Mouse (Mus musculus): ENCODE results near the gene Zfp710. TPM values are rescaled to one million over a fixed set of nuclear protein-coding genes. Genes with fewer than 3 reads are reported as not detected.

Zfp710 gene
- total and polyA plus RNA-seq, 2 experiments, result 5.4 to 12.7 TPM

- no peaks in the 10 kb centered on the region for H3K4me1 ChIP-seq (ENCODE audit: control insufficient read depth, insufficient read depth, low read length)
- no peak overlapping the region for H3K4me3 ChIP-seq (ENCODE audit: insufficient read depth, low read depth, low read length)
- H3K27me3 ChIP-seq (ENCODE audit: control insufficient read depth, insufficient read depth, low read length), result no peaks in the 10 kb centered on the region
- no peak overlapping the region for H3K27ac ChIP-seq (replicated peaks; ENCODE audit: insufficient read depth, low read depth, low read length)
- DNase-seq (ENCODE audit: extremely low read depth, low read depth, low spot score), result peak; percentile 45
- H3K9ac ChIP-seq (ENCODE audit: low read depth, low read length), result no peak overlapping the region
- no peaks in the 10 kb centered on the region for H3K79me2 ChIP-seq (ENCODE audit: control insufficient read depth, insufficient read depth, low read length)
- WGBS, result 21% methylated on average over 1 of the region's 1 CpGs
- TF ChIP-seq POLR2A (IDR thresholded peaks at IDR 0.05; ENCODE audit: extremely low read depth, insufficient read depth, low read length) (no peak), CTCF (IDR thresholded peaks at IDR 0.05; ENCODE audit: low read depth, low read length) (no peak)
- H3K36me3 ChIP-seq (ENCODE audit: control insufficient read depth, insufficient read depth, low read length), result no peaks in the 10 kb centered on the region
Observed at GRCm38 (mm10) chr7:79997761-79998160, 26.9 kb upstream of the Zfp710 start.

GRCm38 (mm10) chr7:80002353-80003055 is 22.1 kb upstream of the Zfp710 start:
- whole genome bisulfite sequencing, result 93% methylated on average over 11 of the region's 11 CpGs
- H3K27ac ChIP-seq (replicated peaks; ENCODE audit: insufficient read depth, low read depth, low read length), result no peak overlapping the region

GRCm38 (mm10) chr7:80004776-80005554 is 19.6 kb upstream of the Zfp710 start:
- H3K4me1 ChIP-seq (ENCODE audit: control insufficient read depth, insufficient read depth, low read length), result no peaks in the 10 kb centered on the region
- H3K79me2 ChIP-seq (ENCODE audit: control insufficient read depth, insufficient read depth, low read length), result no peaks in the 10 kb centered on the region
- H3K9ac ChIP-seq (ENCODE audit: low read depth, low read length), result no peak overlapping the region
- TF ChIP-seq CTCF (IDR thresholded peaks at IDR 0.05; ENCODE audit: low read depth, low read length) (no peak), POLR2A (IDR thresholded peaks at IDR 0.05; ENCODE audit: extremely low read depth, insufficient read depth, low read length) (no peak)
- 61% methylated on average over 20 of the region's 20 CpGs for WGBS
- H3K27ac ChIP-seq (replicated peaks; ENCODE audit: insufficient read depth, low read depth, low read length), result no peak overlapping the region
- DNase-seq (ENCODE audit: extremely low read depth, low read depth, low spot score), result no peak
- H3K4me3 ChIP-seq (ENCODE audit: insufficient read depth, low read depth, low read length), result no peak overlapping the region
- H3K27me3 ChIP-seq (ENCODE audit: control insufficient read depth, insufficient read depth, low read length), result no peaks in the 10 kb centered on the region
- H3K36me3 ChIP-seq (ENCODE audit: control insufficient read depth, insufficient read depth, low read length), result no peaks in the 10 kb centered on the region

More at GRCm38 (mm10) chr7:80002353-80003055, 22.1 kb upstream of the Zfp710 start:
- no peaks in the 10 kb centered on the region for H3K79me2 ChIP-seq (ENCODE audit: control insufficient read depth, insufficient read depth, low read length)
- H3K4me1 ChIP-seq (ENCODE audit: control insufficient read depth, insufficient read depth, low read length), result no peaks in the 10 kb centered on the region
- no peak overlapping the region for H3K9ac ChIP-seq (ENCODE audit: low read depth, low read length)
- H3K27me3 ChIP-seq (ENCODE audit: control insufficient read depth, insufficient read depth, low read length), result no peaks in the 10 kb centered on the region
- DNase-seq (ENCODE audit: extremely low read depth, low read depth, low spot score), result no peak
- TF ChIP-seq CTCF (IDR thresholded peaks at IDR 0.05; ENCODE audit: low read depth, low read length) (no peak), POLR2A (IDR thresholded peaks at IDR 0.05; ENCODE audit: extremely low read depth, insufficient read depth, low read length) (no peak)
- no peaks in the 10 kb centered on the region for H3K36me3 ChIP-seq (ENCODE audit: control insufficient read depth, insufficient read depth, low read length)
- no peak overlapping the region for H3K4me3 ChIP-seq (ENCODE audit: insufficient read depth, low read depth, low read length)

GRCm38 (mm10) chr7:80010680-80011079 is 13.9 kb upstream of the Zfp710 start:
- DNase-seq (ENCODE audit: extremely low read depth, low read depth, low spot score), result no peak
- no peak overlapping the region for H3K27ac ChIP-seq (replicated peaks; ENCODE audit: insufficient read depth, low read depth, low read length)
- no peak overlapping the region for H3K9ac ChIP-seq (ENCODE audit: low read depth, low read length)
- no peaks in the 10 kb centered on the region for H3K79me2 ChIP-seq (ENCODE audit: control insufficient read depth, insufficient read depth, low read length)
- TF ChIP-seq POLR2A (IDR thresholded peaks at IDR 0.05; ENCODE audit: extremely low read depth, insufficient read depth, low read length), result no peak
- no peak for TF ChIP-seq CTCF (IDR thresholded peaks at IDR 0.05; ENCODE audit: low read depth, low read length)
- H3K4me1 ChIP-seq (ENCODE audit: control insufficient read depth, insufficient read depth, low read length), result no peaks in the 10 kb centered on the region
- no peak overlapping the region for H3K4me3 ChIP-seq (ENCODE audit: insufficient read depth, low read depth, low read length)
- H3K36me3 ChIP-seq (ENCODE audit: control insufficient read depth, insufficient read depth, low read length), result no peaks in the 10 kb centered on the region
- H3K27me3 ChIP-seq (ENCODE audit: control insufficient read depth, insufficient read depth, low read length), result no peaks in the 10 kb centered on the region
- 86% methylated on average over 5 of the region's 5 CpGs for WGBS

- DNase-seq (ENCODE audit: extremely low read depth, low read depth, low spot score), result peak; percentile 71
- H3K27ac ChIP-seq (replicated peaks; ENCODE audit: insufficient read depth, low read depth, low read length), result no peak overlapping the region
- no peak overlapping the region for H3K4me3 ChIP-seq (ENCODE audit: insufficient read depth, low read depth, low read length)
- H3K4me1 ChIP-seq (ENCODE audit: control insufficient read depth, insufficient read depth, low read length), result no peaks in the 10 kb centered on the region
- TF ChIP-seq POLR2A (IDR thresholded peaks at IDR 0.05; ENCODE audit: extremely low read depth, insufficient read depth, low read length) (no peak), CTCF (IDR thresholded peaks at IDR 0.05; ENCODE audit: low read depth, low read length) (peak; percentile 67)
- no peak overlapping the region for H3K9ac ChIP-seq (ENCODE audit: low read depth, low read length)
- H3K27me3 ChIP-seq (ENCODE audit: control insufficient read depth, insufficient read depth, low read length), result no peaks in the 10 kb centered on the region
- no peaks in the 10 kb centered on the region for H3K36me3 ChIP-seq (ENCODE audit: control insufficient read depth, insufficient read depth, low read length)
- H3K79me2 ChIP-seq (ENCODE audit: control insufficient read depth, insufficient read depth, low read length), result no peaks in the 10 kb centered on the region
- 39% methylated on average over 2 of the region's 2 CpGs for WGBS
Observed at GRCm38 (mm10) chr7:80011470-80011869, 13.1 kb upstream of the Zfp710 start.
